Mouse (Mus musculus) limb, embryonic 11.5 days (tissue): ENCODE data around the gene Skp1a. TPM values are rescaled to one million over a fixed set of nuclear protein-coding genes. Genes with fewer than 3 reads are reported as not detected.
"Not testable (repeated sequence)": the region's sequence is repeated elsewhere in the genome, so short reads cannot be mapped to it uniquely, and the experiment has no call there.

ENCODE experiments used
- ATAC-seq: fragments of 200-750 bp; cut with Nextera tagmentation; 2 replicates; pipeline ENCODE4 v1.8.0; 2017; ENCODE audit warnings: low read depth; ENCODE audit not compliant: insufficient number of reproducible peaks, low FRiP score, low TSS enrichment
- DNase-seq: peaks from one replicate; pipeline ENCODE4 v3.0.0-alpha.2; 2015; ENCODE audit warnings: low spot score
- H3K27ac ChIP-seq: fragments of 300-500 bp; sonication (generic); replicated peaks from 2 replicates; pipeline ENCODE4 v1.5.1; 2014; ENCODE audit warnings: low read depth, mild to moderate bottlenecking, low read length
- H3K27me3 ChIP-seq: fragments of 300-500 bp; sonication (generic); 2 replicates; pipeline ENCODE4 v1.6.1; 2014; ENCODE audit warnings: mild to moderate bottlenecking, low read length, mixed read lengths; ENCODE audit not compliant: control insufficient read depth, insufficient read depth
- H3K36me3 ChIP-seq: fragments of 300-500 bp; sonication (generic); 2 replicates; pipeline ENCODE4 v1.6.1; 2014; ENCODE audit warnings: mild to moderate bottlenecking, low read length, moderate library complexity, mixed read lengths; ENCODE audit not compliant: control insufficient read depth, insufficient read depth
- H3K4me1 ChIP-seq: fragments of 300-500 bp; sonication (generic); 2 replicates; pipeline ENCODE4 v1.6.1; 2014; ENCODE audit warnings: low read length, mixed read lengths; ENCODE audit not compliant: control insufficient read depth, insufficient read depth
- H3K4me2 ChIP-seq: fragments of 300-500 bp; sonication (generic); 2 replicates; pipeline ENCODE4 v1.6.1; 2014; ENCODE audit warnings: low read depth, mild to moderate bottlenecking, moderate library complexity; ENCODE audit not compliant: severe bottlenecking
- H3K4me3 ChIP-seq: fragments of 300-500 bp; sonication (generic); 2 replicates; pipeline ENCODE4 v1.5.1; 2014; ENCODE audit warnings: low read depth, low read length
- H3K9ac ChIP-seq: fragments of 300-500 bp; sonication (generic); 2 replicates; pipeline ENCODE4 v1.6.1; 2014; ENCODE audit warnings: mild to moderate bottlenecking, low read length
- H3K9me3 ChIP-seq: fragments of 300-500 bp; sonication (generic); 2 replicates; pipeline ENCODE4 v1.6.1; 2016; ENCODE audit warnings: low read length; ENCODE audit not compliant: control insufficient read depth
- WGBS: fragments of 180-500 bp; shearing (Covaris S2); extraction: QIAGEN DNeasy Blood & Tissue Kit; methylation state at CpG from one replicate; pipeline ENCODE4 v1.1.7; 2014; 5-methylcytosine and 5-hydroxymethylcytosine counted together
- polyA plus RNA-seq: library from polyadenylated mRNA; unstranded; fragments of >200 nt; fragmentation: Nextera tagmentation; extraction: Ambion mirVana; gene quantifications from 2 replicates; pipeline ENCODE4 v1.2.1, GENCODE M21; 2014

Gene Skp1a
- polyA plus RNA-seq: 915 and 1,008 TPM in 2 replicates

- H3K36me3 ChIP-seq: no peaks in the 10 kb centered on the region
- DNase-seq (peak; percentile 96), ATAC-seq (peak; percentile 90)
- H3K4me3 ChIP-seq: peak within 1 kb of the TSS; percentile 82
- no peaks in the 10 kb centered on the region for H3K27me3 ChIP-seq
- 0 out of 2 replicates have a peak, but pooled peaks cover 2% of the 10 kb centered on the region for H3K4me1 ChIP-seq
- H3K9me3 ChIP-seq: no peaks in the 10 kb centered on the region
- peak within 1 kb of the TSS; percentile 50 for H3K4me2 ChIP-seq
- H3K27ac ChIP-seq: peak within 1 kb of the TSS; percentile 95
- WGBS: under 1% methylated on average over 87 of the region's 87 CpGs
- peak within 1 kb of the TSS; percentile 93 for H3K9ac ChIP-seq
These were observed at the start of gene Skp1a for GRCm38 (mm10) chr11:52231606-52232541. Gene Skp1a (plus strand): TSS chr11:52231995.

- not testable (repeated sequence) for ATAC-seq, H3K4me3 ChIP-seq, DNase-seq, H3K27ac ChIP-seq, H3K4me2 ChIP-seq, H3K27me3 ChIP-seq, H3K9ac ChIP-seq, H3K9me3 ChIP-seq, H3K4me1 ChIP-seq, H3K36me3 ChIP-seq
- 93% methylated on average over 8 of the region's 8 CpGs for WGBS
These were observed 35.2 kb upstream of the Skp1a start for GRCm38 (mm10) chr11:52196496-52197023.

- no peak within 1 kb of the TSS for H3K4me3 ChIP-seq
- H3K27me3 ChIP-seq: no peaks in the 10 kb centered on the region
- H3K27ac ChIP-seq: no peak within 1 kb of the TSS
- no peaks in the 10 kb centered on the region for H3K9me3 ChIP-seq
- H3K36me3 ChIP-seq: no peaks in the 10 kb centered on the region
- H3K4me1 ChIP-seq: no peaks in the 10 kb centered on the region
- H3K4me2 ChIP-seq: no peak within 1 kb of the TSS
- no peak within 1 kb of the TSS for H3K9ac ChIP-seq
- ATAC-seq (no peak), DNase-seq (no peak)
These were observed 17.9 kb upstream of the Skp1a start, which contains the start of gene Olfr1371 for GRCm38 (mm10) chr11:52213887-52214286. Gene Olfr1371 (minus strand): TSS chr11:52213987.

- no peak overlapping the region for H3K4me2 ChIP-seq
- no peak overlapping the region for H3K4me3 ChIP-seq
- H3K27ac ChIP-seq: no peak overlapping the region
- no peaks in the 10 kb centered on the region for H3K36me3 ChIP-seq
- 0 out of 2 replicates have a peak, but pooled peaks cover 3% of the 10 kb centered on the region for H3K27me3 ChIP-seq
- H3K9ac ChIP-seq: no peak overlapping the region
- WGBS: 6% methylated on average over 4 of the region's 4 CpGs
- ATAC-seq (0 out of 2 replicates have a peak, but pooled peaks have one; percentile 21), DNase-seq (peak; percentile 79)
- H3K4me1 ChIP-seq: no peaks in the 10 kb centered on the region
- H3K9me3 ChIP-seq: no peaks in the 10 kb centered on the region
These were observed 11.5 kb upstream of the Skp1a start for GRCm38 (mm10) chr11:52220282-52220681.

- H3K4me1 ChIP-seq, ATAC-seq: not testable (repeated sequence)
These were observed 9.9 kb upstream of the Skp1a start for GRCm38 (mm10) chr11:52221921-52222320.

GRCm38 (mm10) chr11:52222891-52223290 lies 8.9 kb upstream of the Skp1a start:
- WGBS: 74% methylated on average over 6 of the region's 6 CpGs
- no peaks in the 10 kb centered on the region for H3K36me3 ChIP-seq

More at GRCm38 (mm10) chr11:52221921-52222320, 9.9 kb upstream of the Skp1a start:
- H3K27me3 ChIP-seq, H3K4me2 ChIP-seq, H3K27ac ChIP-seq, H3K4me3 ChIP-seq, H3K9me3 ChIP-seq, DNase-seq, H3K9ac ChIP-seq, H3K36me3 ChIP-seq: not testable (repeated sequence)
- 85% methylated on average over 6 of the region's 6 CpGs for WGBS

GRCm38 (mm10) chr11:52223968-52224682 lies 7.7 kb upstream of the Skp1a start:
- H3K27me3 ChIP-seq: 0 out of 2 replicates have a peak, but pooled peaks cover 3% of the 10 kb centered on the region
- DNase-seq (peak; percentile 38), ATAC-seq (no peak)
- no peak overlapping the region for H3K27ac ChIP-seq
- H3K9ac ChIP-seq: no peak overlapping the region
- H3K9me3 ChIP-seq: no peaks in the 10 kb centered on the region
- no peak overlapping the region for H3K4me3 ChIP-seq
- H3K36me3 ChIP-seq: no peaks in the 10 kb centered on the region
- no peaks in the 10 kb centered on the region for H3K4me1 ChIP-seq
- WGBS: 11% methylated on average over 19 of the region's 19 CpGs
- no peak overlapping the region for H3K4me2 ChIP-seq

More at GRCm38 (mm10) chr11:52222891-52223290, 8.9 kb upstream of the Skp1a start:
- H3K9ac ChIP-seq: no peak overlapping the region
- no peak overlapping the region for H3K27ac ChIP-seq
- H3K4me2 ChIP-seq: no peak overlapping the region
- H3K4me3 ChIP-seq: no peak overlapping the region
- no peaks in the 10 kb centered on the region for H3K4me1 ChIP-seq
- DNase-seq (no peak), ATAC-seq (no peak)
- no peaks in the 10 kb centered on the region for H3K9me3 ChIP-seq
- H3K27me3 ChIP-seq: 0 out of 2 replicates have a peak, but pooled peaks cover 3% of the 10 kb centered on the region

- Histone ChIP-seq H3K27ac (no peak overlapping the region), H3K4me2 (no peak overlapping the region), H3K4me1 (no peaks in the 10 kb centered on the region), H3K36me3 (no peaks in the 10 kb centered on the region), H3K9me3 (no peaks in the 10 kb centered on the region), H3K27me3 (0 out of 2 replicates have a peak, but pooled peaks cover 3% of the 10 kb centered on the region), H3K4me3 (no peak overlapping the region), H3K9ac (no peak overlapping the region)
- DNase-seq: no peak
- ATAC-seq: no peak
- WGBS: 62% methylated on average over 3 of the region's 3 CpGs
These were observed 5.7 kb upstream of the Skp1a start for GRCm38 (mm10) chr11:52225986-52226599.
